Mouse (Mus musculus) left cerebral cortex, adult 2 months (tissue): ENCODE data around the gene Vps16. TPM values are rescaled to one million over a fixed set of nuclear protein-coding genes. Genes with fewer than 3 reads are reported as not detected.

Experiments
- DNase-seq, 2 experiments: peaks; one replicate each; pipeline ENCODE4 v3.0.0; 2021 to 2022; ENCODE audit warnings: low spot score in 2 of 2, mixed read lengths in 1 of 2; ENCODE audit errors: extremely low spot score in 1 of 2
- H3K27ac ChIP-seq: fragments of 200-600 bp; 2 replicates; pipeline ENCODE4 v1.8.1; 2022
- H3K4me3 ChIP-seq: fragments of 200-600 bp; 2 replicates; pipeline ENCODE4 v1.8.1; 2022
- CTCF ChIP-seq: fragments of 200-600 bp; IDR thresholded peaks from 2 replicates; pipeline ENCODE4 v1.8.1; 2022; ENCODE audit warnings: antibody characterized with exemption, mild to moderate bottlenecking, moderate library complexity
- intact Hi-C: fragments of 180-260 bp; cut with DNase I; formaldehyde crosslinking; loops from one replicate; pipeline ENCODE4 v1.15.1; 2025
- total RNA-seq, 2 experiments: library from RNA; stranded (reverse); gene quantifications; 2 replicates each; pipeline ENCODE4 v1.2.3; 2021

Gene Vps16
- total RNA-seq, 2 experiments from 2014 or later, result 78.3 to 99.1 TPM

DNA sequence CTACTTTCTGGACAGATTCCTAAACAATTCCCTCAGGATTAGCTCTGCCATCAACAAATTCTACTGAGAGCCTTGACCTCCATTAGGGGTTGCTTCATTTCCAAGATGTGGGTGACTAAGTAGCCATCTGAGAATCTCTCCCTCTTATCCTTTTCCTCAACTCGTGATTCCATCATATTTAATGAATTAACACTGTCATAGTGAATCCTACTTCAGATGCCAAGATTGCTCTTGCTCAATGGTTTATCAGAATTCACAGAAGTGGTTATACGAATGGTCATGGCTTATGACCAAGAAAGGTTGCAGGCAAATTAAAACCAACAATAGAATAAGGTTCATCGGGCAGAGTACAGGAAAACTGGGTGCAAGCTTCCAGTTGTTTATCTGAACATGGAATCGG is 22.2 kb upstream of the Vps16 start:
- TF ChIP-seq CTCF, result no peak
- DNase-seq, result no peak
- Histone ChIP-seq H3K27ac (no peak overlapping the region), H3K4me3 (no peak overlapping the region)
- intact Hi-C loops, result no loop called here

DNA sequence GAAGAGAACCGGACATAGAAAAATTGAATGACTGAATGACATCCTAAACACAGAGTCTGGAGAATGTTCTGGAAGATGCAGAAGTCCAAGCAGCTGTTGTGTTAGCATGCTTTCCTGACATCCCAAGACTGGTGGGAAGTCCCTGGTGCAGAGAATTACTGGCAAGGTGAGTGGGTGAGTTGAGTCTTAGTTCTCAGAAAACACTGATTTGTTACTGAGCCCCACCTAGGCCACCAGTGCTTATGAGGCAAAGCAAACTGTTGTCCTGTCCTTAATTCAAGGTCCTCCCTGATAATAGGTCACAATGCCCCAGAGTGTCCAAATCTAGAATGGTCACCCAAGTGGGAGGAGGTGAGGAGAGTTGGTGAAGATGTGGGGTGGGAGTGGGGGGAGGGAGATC is 19.2 kb upstream of the Vps16 start, which contains the start of the genes Gm28372 and 1700020A23Rik:
Gene Gm28372 (plus strand): TSS at position 301 of the 400 bp plus-strand sequence.
Gene 1700020A23Rik (plus strand): TSS at position 321 of the 400 bp plus-strand sequence.
- Histone ChIP-seq H3K4me3 (no peak within 1 kb of the TSS), H3K27ac (no peak within 1 kb of the TSS)
- no peak for DNase-seq
- no peak for TF ChIP-seq CTCF
- intact Hi-C loops, result no loop called here

DNA sequence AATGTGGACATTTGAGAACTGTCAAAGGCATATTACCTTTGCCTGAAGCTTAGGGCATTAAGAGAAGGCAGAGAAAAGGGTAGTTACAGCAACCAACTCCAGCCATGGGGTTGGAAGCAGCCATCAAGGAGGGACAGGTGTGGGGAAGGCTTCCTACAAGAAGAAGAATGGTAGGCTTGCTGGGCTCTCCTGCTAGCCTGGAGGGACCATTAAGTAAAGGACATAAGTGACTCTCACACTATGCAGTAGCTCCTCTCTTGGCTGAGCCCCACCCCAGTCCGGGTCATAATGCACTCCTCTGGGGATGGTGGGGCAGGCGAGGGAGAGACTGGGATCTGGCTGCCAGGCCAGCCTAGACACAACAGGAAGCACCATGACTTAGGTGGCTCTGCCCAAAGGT is 18.0 kb upstream of the Vps16 start, which contains the start of gene Tmem239:
Gene Tmem239 (plus strand): TSS at position 301 of the 400 bp plus-strand sequence.
- no peak within 1 kb of the TSS for H3K27ac ChIP-seq
- no peak for DNase-seq
- TF ChIP-seq CTCF, result no peak
- intact Hi-C loops, result no loop called here
- no peak within 1 kb of the TSS for H3K4me3 ChIP-seq

DNA sequence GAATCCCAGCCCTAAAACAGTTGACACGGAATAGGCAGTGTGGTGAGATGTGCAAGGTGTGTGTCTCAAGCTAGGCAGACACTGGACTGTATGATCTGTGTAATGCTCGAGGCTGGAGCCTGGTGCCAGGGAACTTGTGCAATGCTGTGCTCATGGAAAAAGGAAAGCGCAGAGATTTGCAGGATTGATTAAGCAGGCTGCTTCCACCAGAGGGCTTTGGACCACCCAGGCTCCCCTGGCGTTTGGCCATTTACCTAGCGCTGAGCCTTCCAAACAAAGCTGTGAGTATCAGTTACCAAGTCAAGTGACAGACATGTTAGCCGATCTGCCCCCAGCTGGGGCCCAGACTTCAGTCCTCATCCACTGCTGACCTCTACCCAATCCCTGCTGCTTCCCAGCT is 15.9 kb upstream of the Vps16 start:
- TF ChIP-seq CTCF, result no peak
- H3K4me3 ChIP-seq, result no peak overlapping the region
- intact Hi-C loops, result no loop called here
- DNase-seq, result no peak
- H3K27ac ChIP-seq, result no peak overlapping the region

DNA sequence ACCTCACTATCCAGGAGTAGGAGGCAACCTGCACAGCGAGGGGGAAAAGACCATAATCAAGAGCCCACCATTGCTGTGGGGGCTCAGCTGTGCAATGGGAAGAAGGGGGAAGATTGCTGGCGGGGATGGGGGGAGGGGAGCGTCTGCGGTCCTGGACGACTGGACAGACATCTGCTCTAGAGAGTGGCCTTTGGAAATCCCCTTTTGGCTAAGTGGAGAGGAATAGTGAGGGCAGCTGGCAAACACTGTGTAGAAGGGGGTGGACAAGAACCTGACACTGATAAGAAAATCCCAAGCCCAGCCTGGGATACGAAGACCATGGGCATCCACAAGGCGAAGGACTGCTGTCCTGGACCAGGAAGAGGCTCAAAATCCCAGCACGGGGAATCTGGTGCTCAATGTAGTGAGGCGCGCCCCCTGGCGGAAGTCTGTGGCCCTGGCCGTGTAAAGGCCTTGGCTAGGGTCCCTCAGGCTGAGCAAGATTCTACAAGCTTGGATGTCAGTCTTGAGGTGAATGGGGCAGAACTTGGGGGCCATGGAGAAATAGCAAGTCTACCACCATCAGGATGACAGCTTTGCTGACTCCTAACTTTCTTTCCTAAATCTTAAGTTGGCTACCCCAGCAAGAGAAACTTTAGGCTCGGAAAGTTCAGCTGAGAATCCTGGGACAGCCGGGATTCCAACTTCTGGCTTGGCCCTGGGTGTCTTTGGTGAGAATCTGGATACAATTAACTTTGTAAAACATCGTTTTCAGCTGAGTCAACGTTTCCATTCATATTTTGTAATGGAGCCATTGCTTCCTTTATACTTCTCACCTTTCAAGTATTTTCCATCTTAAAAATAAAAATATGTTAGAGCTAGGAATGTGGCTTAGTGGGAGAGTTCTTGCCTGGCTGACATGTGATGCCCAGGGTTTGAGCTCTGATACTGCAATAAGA is 12.3 kb upstream of the Vps16 start:
- Histone ChIP-seq H3K27ac (no peak overlapping the region), H3K4me3 (no peak overlapping the region)
- peak; percentile 96 for TF ChIP-seq CTCF
- DNase-seq, result peak; percentile 69 to 81
- intact Hi-C loops, result loop anchor here (1.0 kb wide), 1 partner anchor 121 kb away; no protein-coding TSS in a partner anchor

DNA sequence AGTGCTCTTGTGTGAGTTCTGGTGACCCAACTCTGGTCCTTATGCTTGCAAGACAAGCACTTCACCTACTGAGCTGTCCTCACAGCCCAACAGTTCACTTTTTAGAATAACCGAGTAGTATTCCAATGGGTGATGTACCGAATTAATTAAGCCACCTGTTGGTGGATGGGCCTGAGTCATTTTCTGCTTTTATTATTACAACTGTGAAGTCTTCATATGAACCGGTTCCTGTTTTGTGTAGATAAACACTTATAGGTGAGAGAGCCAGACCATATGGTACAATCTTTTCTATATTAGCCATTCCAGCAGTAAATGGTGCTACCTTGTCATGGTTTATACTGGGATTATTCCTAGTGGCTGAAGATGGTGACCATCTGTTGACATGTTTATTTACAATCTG is 11.4 kb upstream of the Vps16 start:
- TF ChIP-seq CTCF, result no peak
- H3K4me3 ChIP-seq, result no peak overlapping the region
- DNase-seq, result no peak
- intact Hi-C loops, result loop anchor here (1.0 kb wide), 1 partner anchor 121 kb away; no protein-coding TSS in a partner anchor
- H3K27ac ChIP-seq, result no peak overlapping the region

DNA sequence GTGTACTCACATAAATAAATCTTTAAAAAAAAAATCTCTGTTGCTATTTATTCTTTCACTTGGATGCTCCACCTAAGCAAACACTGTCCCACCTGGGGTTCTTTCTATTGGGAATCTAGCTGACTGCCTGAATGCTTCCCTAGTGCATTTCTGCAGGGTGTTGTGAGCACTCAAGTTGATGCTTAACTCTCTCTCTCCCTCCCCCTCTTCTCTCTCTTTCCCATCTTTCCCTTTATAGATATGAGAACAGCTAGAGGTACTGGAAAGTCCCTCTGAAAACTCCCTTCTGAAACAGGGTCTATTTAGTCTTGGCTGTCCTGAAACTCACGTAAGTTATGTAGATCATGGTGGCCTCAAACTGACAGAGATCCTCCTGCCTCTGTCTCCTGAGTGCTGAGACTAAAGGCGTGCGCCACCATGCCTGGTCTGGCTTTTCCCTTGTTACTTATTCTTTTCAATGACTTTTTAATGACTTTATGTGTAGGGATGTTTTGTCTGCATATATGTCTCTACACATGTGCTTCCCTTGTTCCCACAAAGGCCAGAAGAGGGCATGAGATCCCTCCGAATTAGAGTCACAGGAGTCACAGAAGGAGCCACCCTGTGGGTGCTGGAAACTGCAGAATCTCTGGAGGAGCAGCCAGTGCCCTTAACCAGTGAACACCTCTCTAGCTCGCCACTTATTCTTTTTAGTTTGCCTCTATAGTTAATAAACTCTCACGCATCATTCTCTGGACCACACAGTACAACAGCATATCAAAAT is 9.9 kb upstream of the Vps16 start:
- Histone ChIP-seq H3K27ac (no peak overlapping the region), H3K4me3 (no peak overlapping the region)
- intact Hi-C loops, result no loop called here
- no peak for DNase-seq
- TF ChIP-seq CTCF, result no peak; the same call in 1 of the 2 replicates

DNA sequence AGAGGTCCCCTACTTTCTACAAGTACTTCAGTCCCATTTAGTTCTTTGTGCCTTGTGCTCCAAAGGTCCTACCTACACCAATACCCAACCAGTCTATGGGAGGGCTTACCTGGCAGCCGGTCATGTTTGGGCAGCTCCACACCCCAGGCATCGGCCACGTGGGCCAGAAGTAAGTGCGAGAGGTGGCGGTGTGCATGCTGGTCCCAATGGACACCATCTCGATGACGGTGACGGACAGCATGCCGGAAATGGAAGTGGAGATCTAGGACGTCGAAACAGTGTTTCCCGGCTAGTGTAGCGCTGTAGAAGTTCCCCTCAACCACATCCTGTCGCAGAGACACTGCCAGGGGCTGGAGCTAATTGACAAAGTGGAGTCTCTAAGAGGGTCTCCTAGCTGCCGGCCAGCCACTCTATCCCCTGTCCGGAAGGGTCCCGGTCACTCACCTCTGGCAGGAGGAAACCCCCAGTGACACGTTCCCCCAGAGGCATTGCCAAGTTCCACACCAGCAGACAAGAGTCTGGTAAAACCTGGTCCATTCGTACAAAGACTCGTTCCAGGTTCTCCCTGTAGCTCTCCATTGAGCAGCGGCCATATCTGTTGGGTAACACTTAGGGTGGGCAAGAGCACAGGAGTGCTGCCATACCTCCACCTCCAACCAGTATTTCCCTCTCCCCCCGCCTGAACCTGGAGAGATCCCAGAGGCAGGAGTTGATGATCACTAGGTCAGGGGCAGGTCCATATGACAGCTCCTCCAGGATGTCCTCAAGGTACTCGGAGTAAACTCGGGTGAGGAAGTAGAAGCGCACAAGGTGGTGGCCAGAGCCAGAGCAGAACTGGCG is 2.1 kb upstream of the Vps16 start:
- H3K4me3 ChIP-seq, result no peak overlapping the region
- DNase-seq, result no peak
- no peak overlapping the region for H3K27ac ChIP-seq
- no peak for TF ChIP-seq CTCF
- intact Hi-C loops, result loop anchor here (5.0 kb wide), 1 partner anchor 485 kb away; the partner anchor contains the start of genes 4930402H24Rik and Atrn

DNA sequence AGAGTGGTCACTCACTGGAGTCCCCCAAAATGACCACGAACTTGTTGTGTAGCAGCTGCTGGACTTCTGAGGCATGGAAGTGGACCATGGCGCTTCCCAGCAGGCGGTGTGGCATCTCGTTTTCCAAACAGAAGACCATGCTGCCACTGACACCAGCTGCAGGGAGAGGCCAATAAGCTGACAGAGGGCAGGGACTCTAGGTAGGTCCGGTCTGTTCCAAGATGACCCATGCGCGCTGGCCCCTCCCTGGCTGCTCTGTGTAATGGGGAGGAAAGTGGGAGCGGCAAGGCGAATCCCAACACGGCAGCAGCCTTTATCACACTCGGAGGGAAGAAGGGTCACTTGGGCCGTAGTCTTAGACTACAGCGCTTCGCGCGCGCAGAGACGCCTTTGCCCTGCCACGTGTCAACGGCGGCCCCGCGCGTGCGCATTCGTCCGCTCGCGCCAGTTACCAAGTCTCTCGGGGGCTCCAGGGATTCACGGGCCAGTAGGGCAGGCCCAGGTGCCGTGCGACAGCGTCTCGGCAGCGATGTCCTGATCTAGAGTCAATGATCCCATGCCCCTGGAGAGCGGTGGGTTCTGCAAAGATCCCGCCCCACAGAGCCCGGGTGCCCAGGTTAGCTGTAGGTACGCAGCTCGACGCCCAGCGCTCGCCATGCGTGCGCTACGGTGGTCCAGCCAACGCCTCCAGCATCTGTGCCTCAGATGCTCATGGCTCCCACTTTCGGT is 578 bp upstream of the Vps16 start:
- Histone ChIP-seq H3K4me3 (peak overlapping the region; percentile 81), H3K27ac (peak overlapping the region; percentile 98)
- intact Hi-C loops, result loop anchor here (5.0 kb wide), 1 partner anchor 484 kb away; the partner anchor contains the start of genes 4930402H24Rik and Atrn
- DNase-seq, result peak; percentile 81 to 83
- no peak for TF ChIP-seq CTCF

DNA sequence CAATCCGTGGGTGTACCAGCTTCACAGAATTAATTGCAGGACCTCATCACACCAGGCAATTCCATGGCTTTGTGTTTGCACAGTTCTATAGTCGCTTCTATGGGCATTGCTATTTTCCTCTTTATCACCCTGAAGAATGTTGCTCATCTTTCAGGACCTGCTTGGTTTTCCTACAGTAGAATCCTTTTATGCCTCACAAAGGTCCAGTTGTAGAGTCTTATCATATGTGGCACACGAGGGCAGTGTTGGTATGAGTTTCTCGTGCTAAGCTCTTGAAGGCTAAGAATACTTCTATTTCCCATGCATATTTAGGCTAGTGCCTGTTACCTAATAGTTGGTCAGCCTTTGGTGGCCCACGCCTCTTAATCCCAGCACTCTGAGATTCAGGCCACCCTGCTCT is 973 bp downstream of the Vps16 start:
- Histone ChIP-seq H3K4me3 (peak overlapping the region; percentile 81), H3K27ac (peak overlapping the region; percentile 98)
- intact Hi-C loops, result no loop called here
- DNase-seq, result no peak
- TF ChIP-seq CTCF, result no peak; the same call in 1 of the 2 replicates

DNA sequence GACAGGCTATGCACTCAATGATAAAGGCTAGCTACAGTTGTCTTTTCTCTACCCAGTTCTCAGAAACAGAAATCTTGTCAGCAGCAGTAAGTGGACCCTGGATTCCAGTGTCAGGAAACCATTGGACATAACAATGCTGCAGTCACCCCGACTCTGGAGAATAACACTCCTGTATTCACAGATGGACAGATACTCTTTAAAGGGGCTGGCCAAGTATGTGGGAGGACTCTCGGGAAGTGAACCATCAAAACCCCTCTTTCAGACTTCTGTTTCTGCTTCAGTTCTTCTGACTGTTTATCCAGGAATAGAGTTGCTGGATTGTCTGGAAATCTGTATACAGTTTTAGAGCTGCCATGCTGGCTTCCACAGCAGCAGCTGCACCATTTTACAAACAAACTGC is 5.7 kb downstream of the Vps16 start:
- no peak for TF ChIP-seq CTCF
- intact Hi-C loops, result no loop called here
- no peak overlapping the region for H3K4me3 ChIP-seq
- no peak for DNase-seq
- H3K27ac ChIP-seq, result no peak overlapping the region
